Mouse (Mus musculus): ENCODE measurements at regions not wholly inside any gene's neighbourhood (a gene's known extent, or its start where the extent isn't known, plus 50 kb on each side); places are given as distances from the start of the nearest gene placed in this dataset.

DNA sequence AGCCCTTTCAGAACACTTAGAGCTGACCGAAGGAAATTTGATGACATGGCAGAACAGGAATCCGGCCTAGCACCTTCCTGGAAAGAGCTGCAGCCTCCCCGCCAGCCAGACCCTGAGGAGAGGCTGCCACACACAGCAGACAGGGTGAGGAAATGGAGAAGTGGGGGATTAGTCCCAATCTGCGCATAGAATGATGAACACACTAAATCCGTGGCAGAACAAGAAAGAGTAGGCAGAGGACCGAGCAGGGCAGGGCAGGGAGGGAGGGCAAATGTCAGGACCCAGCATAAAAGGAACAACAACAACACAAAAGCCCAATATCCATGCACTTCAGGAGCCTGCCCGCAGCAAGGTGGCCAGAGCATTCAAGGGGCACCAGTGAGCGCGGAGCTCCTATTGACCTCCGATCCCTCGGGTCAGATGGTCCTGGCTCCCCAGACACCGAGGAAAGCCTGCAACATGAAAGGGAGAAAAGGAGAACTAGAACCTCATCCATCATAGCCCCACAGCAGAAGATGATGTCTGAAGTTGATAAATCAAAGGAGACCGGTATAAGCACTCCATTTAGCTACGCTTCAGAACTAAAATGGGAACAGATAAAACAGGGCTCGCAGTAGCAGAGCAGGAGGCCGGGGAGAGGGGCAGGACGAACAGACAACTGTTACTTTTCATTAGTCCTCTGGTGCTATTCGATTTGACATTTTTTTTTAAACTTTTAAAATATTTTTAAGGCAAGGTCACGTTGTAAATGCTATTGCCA lies 136.3 kb upstream of the Pkdcc start:
- no peaks in the 10 kb centered on the region for H3K9me3 ChIP-seq (ENCODE audit: control insufficient read depth, low read length)
- H3K4me3 ChIP-seq (ENCODE audit: low read depth, low read length) = no peak overlapping the region
- H3K4me2 ChIP-seq (replicated peaks; ENCODE audit: low read depth) = no peak overlapping the region
- DNase-seq (ENCODE audit: low spot score) (no peak), ATAC-seq (ENCODE audit: low FRiP score, low TSS enrichment) (peak; percentile 27; the same call in 1 of the 2 replicates)
- peak overlapping the region; percentile 69 for H3K27ac ChIP-seq (replicated peaks)
- H3K9ac ChIP-seq (ENCODE audit: low read length) = no peak overlapping the region; the same call in 1 of the 2 replicates
- H3K27me3 ChIP-seq (ENCODE audit: control insufficient read depth, insufficient read depth, low read length) = no peaks in the 10 kb centered on the region
- no peaks in the 10 kb centered on the region for H3K4me1 ChIP-seq (replicated peaks; ENCODE audit: control insufficient read depth, insufficient read depth)
- WGBS = 34% methylated on average over 19 of the region's 19 CpGs
- H3K36me3 ChIP-seq (ENCODE audit: control insufficient read depth, insufficient read depth, low read length) = no peaks in the 10 kb centered on the region
- TF ChIP-seq EP300 (optimal IDR thresholded peaks at IDR 0.05) = no peak

DNA sequence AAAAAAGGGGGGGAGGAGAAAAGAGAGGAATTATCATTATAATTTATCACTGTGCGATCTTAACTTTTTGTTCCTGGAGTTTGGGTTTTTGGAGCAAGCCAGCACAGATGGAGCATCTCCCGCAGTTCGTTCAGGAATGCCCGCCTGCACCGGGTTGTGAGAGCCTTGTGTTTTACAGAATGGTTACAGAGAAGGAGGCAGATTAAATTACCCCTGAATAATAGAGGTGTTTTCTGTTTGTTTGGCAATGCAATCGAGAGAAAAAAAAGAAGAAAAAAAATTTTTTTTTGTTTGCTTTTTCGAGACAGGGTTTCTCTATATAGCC lies 135.8 kb upstream of the Pkdcc start:
- H3K27me3 ChIP-seq (ENCODE audit: control insufficient read depth, insufficient read depth, low read length) = no peaks in the 10 kb centered on the region
- H3K27ac ChIP-seq (replicated peaks) = no peak overlapping the region
- DNase-seq (ENCODE audit: low spot score) = no peak
- no peaks in the 10 kb centered on the region for H3K36me3 ChIP-seq (ENCODE audit: control insufficient read depth, insufficient read depth, low read length)
- no peak overlapping the region for H3K4me2 ChIP-seq (replicated peaks; ENCODE audit: low read depth)
- 57% methylated on average over 7 of the region's 7 CpGs for WGBS
- TF ChIP-seq CTCF (IDR thresholded peaks at IDR 0.05; ENCODE audit: low read depth) (no peak), EP300 (optimal IDR thresholded peaks at IDR 0.05) (no peak)
- ATAC-seq (ENCODE audit: low FRiP score, low TSS enrichment) = no peak
- no peaks in the 10 kb centered on the region for H3K4me1 ChIP-seq (replicated peaks; ENCODE audit: control insufficient read depth, insufficient read depth)
- no peak overlapping the region for H3K4me3 ChIP-seq (ENCODE audit: low read depth, low read length)
- H3K9me3 ChIP-seq (ENCODE audit: control insufficient read depth, low read length) = no peaks in the 10 kb centered on the region
- no peak overlapping the region for H3K9ac ChIP-seq (ENCODE audit: low read length)

DNA sequence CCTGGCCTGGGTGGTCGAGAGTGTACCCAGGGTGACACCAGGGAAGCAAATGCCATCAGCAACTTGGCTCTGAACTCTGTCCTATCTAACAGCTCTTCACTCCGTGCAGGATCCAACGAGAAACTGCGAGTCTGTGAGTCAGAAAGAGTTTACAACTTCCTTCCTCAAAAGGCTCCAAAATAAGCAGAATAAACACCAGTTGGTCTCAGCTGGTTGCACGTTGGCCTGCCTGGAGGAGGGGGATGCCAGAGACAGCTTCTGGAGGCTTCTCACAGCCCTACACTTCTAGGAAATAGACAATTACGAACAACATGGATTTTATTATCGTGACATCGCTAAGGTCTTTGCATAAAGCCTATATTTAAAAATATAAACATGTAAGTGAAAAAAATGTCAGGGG lies 133.4 kb upstream of the Pkdcc start:
- peak overlapping the region; percentile 63 for H3K27ac ChIP-seq (replicated peaks)
- ATAC-seq (ENCODE audit: low FRiP score, low TSS enrichment) (no peak), DNase-seq (ENCODE audit: low spot score) (no peak)
- no peaks in the 10 kb centered on the region for H3K4me1 ChIP-seq (replicated peaks; ENCODE audit: control insufficient read depth, insufficient read depth)
- no peaks in the 10 kb centered on the region for H3K27me3 ChIP-seq (ENCODE audit: control insufficient read depth, insufficient read depth, low read length)
- WGBS = 36% methylated on average over 8 of the region's 8 CpGs
- no peak for TF ChIP-seq EP300 (optimal IDR thresholded peaks at IDR 0.05)
- H3K9me3 ChIP-seq (ENCODE audit: control insufficient read depth, low read length) = no peaks in the 10 kb centered on the region
- no peak overlapping the region for H3K4me3 ChIP-seq (ENCODE audit: low read depth, low read length)
- no peaks in the 10 kb centered on the region for H3K36me3 ChIP-seq (ENCODE audit: control insufficient read depth, insufficient read depth, low read length)
- H3K9ac ChIP-seq (ENCODE audit: low read length) = no peak overlapping the region
- H3K4me2 ChIP-seq (replicated peaks; ENCODE audit: low read depth) = no peak overlapping the region

GRCm38 (mm10) chr17:83083521-83083920 lies 131.6 kb upstream of the Pkdcc start:
- Histone ChIP-seq H3K4me3 (ENCODE audit: low read depth, low read length) (no peak overlapping the region), H3K27me3 (ENCODE audit: control insufficient read depth, insufficient read depth, low read length) (no peaks in the 10 kb centered on the region), H3K9me3 (ENCODE audit: control insufficient read depth, low read length) (no peaks in the 10 kb centered on the region), H3K36me3 (ENCODE audit: control insufficient read depth, insufficient read depth, low read length) (no peaks in the 10 kb centered on the region), H3K9ac (ENCODE audit: low read length) (no peak overlapping the region), H3K4me1 (replicated peaks; ENCODE audit: control insufficient read depth, insufficient read depth) (no peaks in the 10 kb centered on the region), H3K4me2 (replicated peaks; ENCODE audit: low read depth) (no peak overlapping the region), H3K27ac (replicated peaks) (0 out of 2 replicates have a peak overlapping the region, but pooled peaks have one; percentile 35)
- TF ChIP-seq EP300 (optimal IDR thresholded peaks at IDR 0.05) = no peak
- no peak for TF ChIP-seq CTCF (IDR thresholded peaks at IDR 0.05; ENCODE audit: low read depth)
- 45% methylated on average over 3 of the region's 3 CpGs for WGBS
- DNase-seq (ENCODE audit: low spot score) (no peak), ATAC-seq (ENCODE audit: low FRiP score, low TSS enrichment) (no peak)

GRCm38 (mm10) chr17:83085792-83086475 lies 129.2 kb upstream of the Pkdcc start:
- ATAC-seq (ENCODE audit: low FRiP score, low TSS enrichment) = no peak
- no peak for DNase-seq (ENCODE audit: low spot score)
- TF ChIP-seq EP300 (optimal IDR thresholded peaks at IDR 0.05) (no peak), CTCF (IDR thresholded peaks at IDR 0.05; ENCODE audit: low read depth) (no peak)
- 74% methylated on average over 10 of the region's 10 CpGs for WGBS
- no peak overlapping the region for H3K4me2 ChIP-seq (replicated peaks; ENCODE audit: low read depth)
- no peaks in the 10 kb centered on the region for H3K4me1 ChIP-seq (replicated peaks; ENCODE audit: control insufficient read depth, insufficient read depth)
- H3K4me3 ChIP-seq (ENCODE audit: low read depth, low read length) = no peak overlapping the region
- no peaks in the 10 kb centered on the region for H3K9me3 ChIP-seq (ENCODE audit: control insufficient read depth, low read length)
- H3K9ac ChIP-seq (ENCODE audit: low read length) = no peak overlapping the region
- no peaks in the 10 kb centered on the region for H3K36me3 ChIP-seq (ENCODE audit: control insufficient read depth, insufficient read depth, low read length)
- no peak overlapping the region for H3K27ac ChIP-seq (replicated peaks)
- no peaks in the 10 kb centered on the region for H3K27me3 ChIP-seq (ENCODE audit: control insufficient read depth, insufficient read depth, low read length)

GRCm38 (mm10) chr17:83086703-83087102 lies 128.4 kb upstream of the Pkdcc start:
- H3K4me3 ChIP-seq (ENCODE audit: low read depth, low read length) = no peak overlapping the region
- no peak overlapping the region for H3K4me2 ChIP-seq (replicated peaks; ENCODE audit: low read depth)
- no peak for TF ChIP-seq EP300 (optimal IDR thresholded peaks at IDR 0.05)
- TF ChIP-seq CTCF (IDR thresholded peaks at IDR 0.05; ENCODE audit: low read depth) = peak; percentile 50
- no peak overlapping the region for H3K9ac ChIP-seq (ENCODE audit: low read length)
- no peaks in the 10 kb centered on the region for H3K4me1 ChIP-seq (replicated peaks; ENCODE audit: control insufficient read depth, insufficient read depth)
- DNase-seq (ENCODE audit: low spot score) = no peak
- 84% methylated on average over 2 of the region's 2 CpGs for WGBS
- H3K27ac ChIP-seq (replicated peaks) = no peak overlapping the region
- no peak for ATAC-seq (ENCODE audit: low FRiP score, low TSS enrichment)
- no peaks in the 10 kb centered on the region for H3K36me3 ChIP-seq (ENCODE audit: control insufficient read depth, insufficient read depth, low read length)
- no peaks in the 10 kb centered on the region for H3K9me3 ChIP-seq (ENCODE audit: control insufficient read depth, low read length)
- no peaks in the 10 kb centered on the region for H3K27me3 ChIP-seq (ENCODE audit: control insufficient read depth, insufficient read depth, low read length)

Data from stomach, postnatal 0 days (tissue).